Mouse (Mus musculus): ENCODE results near the gene Tmem117. TPM values are rescaled to one million over a fixed set of nuclear protein-coding genes. Genes with fewer than 3 reads are reported as not detected.

The Tmem117 gene
- polyA plus RNA-seq, 1 experiment from 2014 or later, result 8.6 TPM

DNA sequence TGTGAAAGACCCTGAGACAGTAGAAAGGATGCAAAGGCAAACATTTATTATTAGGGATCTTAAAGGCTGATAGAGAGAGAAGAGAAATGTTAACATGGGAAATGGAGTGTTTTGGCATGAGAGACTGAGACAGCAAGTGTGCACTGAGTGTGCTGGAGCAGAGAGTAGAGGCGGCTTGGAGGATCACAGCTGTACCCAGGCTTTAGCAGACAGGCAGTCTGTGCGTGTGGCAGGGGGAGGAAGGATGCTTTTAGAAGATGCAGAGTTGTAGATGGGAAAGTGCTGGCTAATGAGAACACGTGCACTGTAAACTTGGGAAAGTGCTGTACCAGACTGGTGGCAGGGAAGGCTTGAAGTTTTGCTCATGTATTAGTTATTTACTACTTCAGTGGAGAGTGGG lies 301.7 kb downstream of the Tmem117 start:
- Histone ChIP-seq H3K4me1 (replicated peaks) (peaks cover 38% of the 10 kb centered on the region), H3K4me3 (no peak overlapping the region), H3K27ac (replicated peaks) (peak overlapping the region; percentile 33; the same call in 1 of the 2 replicates), H3K27me3 (no peaks in the 10 kb centered on the region), H3K36me3 (no peaks in the 10 kb centered on the region), H3K4me2 (no peak overlapping the region), H3K9me3 (no peaks in the 10 kb centered on the region), H3K9ac (no peak overlapping the region)
- no peak for ATAC-seq (ENCODE audit: low read depth)
- WGBS, result 52% methylated on average over 3 of the region's 3 CpGs

DNA sequence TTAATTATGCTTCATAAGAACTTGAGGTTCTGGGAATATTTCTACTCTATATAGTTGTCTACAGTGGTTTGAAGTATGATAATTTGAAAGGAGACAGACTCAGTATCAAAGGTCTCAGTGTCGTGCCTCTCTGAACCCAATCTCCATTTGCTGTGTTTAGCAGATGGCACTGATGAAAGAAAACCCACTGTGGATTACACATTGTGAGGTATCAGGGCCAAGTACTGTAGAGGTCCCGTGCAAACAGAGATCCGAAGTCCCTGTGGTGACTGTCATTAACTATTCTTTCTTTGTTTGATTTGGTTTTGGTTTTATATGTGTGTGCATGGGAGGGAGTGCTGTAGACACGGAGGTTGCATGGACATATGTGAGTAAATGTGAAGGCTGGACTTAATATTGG lies 304.0 kb downstream of the Tmem117 start:
- H3K27me3 ChIP-seq, result no peaks in the 10 kb centered on the region
- H3K4me3 ChIP-seq, result no peak overlapping the region
- WGBS, result 50% methylated on average over 4 of the region's 4 CpGs
- no peak overlapping the region for H3K4me2 ChIP-seq
- ATAC-seq (ENCODE audit: low read depth), result peak; percentile 61; the same call in 1 of the 2 replicates
- no peaks in the 10 kb centered on the region for H3K36me3 ChIP-seq
- H3K4me1 ChIP-seq (replicated peaks), result peaks cover 30% of the 10 kb centered on the region
- no peak overlapping the region for H3K27ac ChIP-seq (replicated peaks)
- no peaks in the 10 kb centered on the region for H3K9me3 ChIP-seq
- no peak overlapping the region for H3K9ac ChIP-seq

DNA sequence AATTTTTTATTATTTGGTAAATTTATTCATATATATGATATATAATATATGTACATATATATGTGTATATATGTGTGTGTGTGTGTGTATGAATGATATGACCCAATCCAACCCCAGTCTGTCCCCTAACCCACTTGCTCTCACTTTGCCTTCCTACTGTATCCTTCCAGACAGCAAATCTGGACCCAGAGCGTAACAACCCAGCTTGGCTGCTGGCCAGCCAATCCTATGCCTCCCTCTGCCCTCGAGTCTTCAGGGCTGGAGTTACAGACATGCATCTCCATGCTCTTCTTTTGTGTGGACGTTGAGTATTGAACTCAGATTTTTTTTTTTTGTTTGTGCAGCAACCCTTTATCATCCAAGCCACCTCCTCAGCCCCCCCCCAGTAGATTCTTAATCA lies 304.4 kb downstream of the Tmem117 start:
- Histone ChIP-seq H3K27me3 (no peaks in the 10 kb centered on the region), H3K4me1 (replicated peaks) (peaks cover 27% of the 10 kb centered on the region), H3K4me2 (no peak overlapping the region), H3K27ac (replicated peaks) (no peak overlapping the region), H3K36me3 (no peaks in the 10 kb centered on the region), H3K9ac (no peak overlapping the region), H3K9me3 (no peaks in the 10 kb centered on the region), H3K4me3 (no peak overlapping the region)
- 22% methylated on average over 3 of the region's 3 CpGs for WGBS
- ATAC-seq (ENCODE audit: low read depth), result no peak

DNA sequence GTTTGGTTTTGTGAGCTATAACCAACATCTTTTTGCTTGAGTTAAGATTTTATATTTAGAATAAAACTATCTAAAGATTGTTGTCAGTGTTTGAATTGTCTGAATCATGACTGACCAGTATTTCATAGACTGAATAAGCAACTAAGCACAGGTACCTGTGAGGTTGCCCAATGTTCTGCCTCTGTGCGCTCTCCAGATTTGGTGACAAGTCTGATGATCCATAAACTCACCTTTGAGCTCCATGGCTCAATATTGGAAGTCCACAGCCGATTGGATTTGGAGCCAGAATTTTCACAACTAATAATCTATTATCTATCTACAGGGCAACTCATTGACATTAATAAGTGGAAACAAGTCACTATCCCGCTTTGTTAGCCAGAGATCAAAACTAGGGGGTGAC lies 312.9 kb downstream of the Tmem117 start:
- H3K4me1 ChIP-seq (replicated peaks), result no peaks in the 10 kb centered on the region
- H3K36me3 ChIP-seq, result no peaks in the 10 kb centered on the region
- ATAC-seq (ENCODE audit: low read depth), result no peak
- H3K4me3 ChIP-seq, result no peak overlapping the region
- no peaks in the 10 kb centered on the region for H3K27me3 ChIP-seq
- H3K9me3 ChIP-seq, result no peaks in the 10 kb centered on the region
- 90% methylated on average over 3 of the region's 3 CpGs for WGBS
- no peak overlapping the region for H3K27ac ChIP-seq (replicated peaks)
- H3K4me2 ChIP-seq, result no peak overlapping the region
- no peak overlapping the region for H3K9ac ChIP-seq

- H3K9me3 ChIP-seq, result no peaks in the 10 kb centered on the region
- H3K4me3 ChIP-seq, result no peak overlapping the region
- no peak overlapping the region for H3K4me2 ChIP-seq
- H3K36me3 ChIP-seq, result no peaks in the 10 kb centered on the region
- no peaks in the 10 kb centered on the region for H3K4me1 ChIP-seq (replicated peaks)
- no peaks in the 10 kb centered on the region for H3K27me3 ChIP-seq
- no peak overlapping the region for H3K27ac ChIP-seq (replicated peaks)
- H3K9ac ChIP-seq, result no peak overlapping the region
- ATAC-seq (ENCODE audit: low read depth), result no peak
- WGBS, result 68% methylated on average over 1 of the region's 1 CpGs
Observed at GRCm38 (mm10) chr15:94942465-94942864, 313.4 kb downstream of the Tmem117 start.

DNA sequence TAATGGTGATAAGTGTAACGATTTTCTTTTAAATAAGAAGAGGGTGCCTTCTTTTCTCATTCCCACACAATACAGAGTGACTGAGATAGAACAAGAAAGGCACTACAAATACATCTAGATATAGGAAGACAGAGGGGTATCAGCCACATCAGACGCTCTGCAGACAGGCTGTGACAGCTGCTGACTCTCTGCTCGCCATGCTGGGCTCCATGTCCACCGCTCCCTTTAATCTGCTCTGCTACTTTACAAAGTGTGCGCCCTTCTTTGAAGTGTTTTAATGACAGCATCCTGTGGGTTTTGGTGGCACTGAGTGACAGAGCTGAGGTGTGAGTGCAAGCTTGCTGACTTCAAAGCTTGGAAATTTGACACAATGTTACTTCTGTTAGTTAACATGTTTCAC lies 314.9 kb downstream of the Tmem117 start:
- Histone ChIP-seq H3K4me1 (replicated peaks) (no peaks in the 10 kb centered on the region), H3K27ac (replicated peaks) (no peak overlapping the region), H3K9ac (no peak overlapping the region), H3K9me3 (no peaks in the 10 kb centered on the region), H3K4me3 (no peak overlapping the region), H3K4me2 (no peak overlapping the region), H3K27me3 (no peaks in the 10 kb centered on the region), H3K36me3 (no peaks in the 10 kb centered on the region)
- no peak for ATAC-seq (ENCODE audit: low read depth)
- 79% methylated on average over 5 of the region's 5 CpGs for WGBS

GRCm38 (mm10) chr15:94951382-94952048 lies 322.5 kb downstream of the Tmem117 start:
- 89% methylated on average over 7 of the region's 7 CpGs for WGBS
- no peak for ATAC-seq (ENCODE audit: low read depth)
- Histone ChIP-seq H3K9ac (no peak overlapping the region), H3K36me3 (no peaks in the 10 kb centered on the region), H3K4me3 (no peak overlapping the region), H3K9me3 (no peaks in the 10 kb centered on the region), H3K4me1 (replicated peaks) (no peaks in the 10 kb centered on the region; the same call in 1 of the 2 replicates), H3K27me3 (no peaks in the 10 kb centered on the region), H3K27ac (replicated peaks) (no peak overlapping the region), H3K4me2 (no peak overlapping the region)

DNA sequence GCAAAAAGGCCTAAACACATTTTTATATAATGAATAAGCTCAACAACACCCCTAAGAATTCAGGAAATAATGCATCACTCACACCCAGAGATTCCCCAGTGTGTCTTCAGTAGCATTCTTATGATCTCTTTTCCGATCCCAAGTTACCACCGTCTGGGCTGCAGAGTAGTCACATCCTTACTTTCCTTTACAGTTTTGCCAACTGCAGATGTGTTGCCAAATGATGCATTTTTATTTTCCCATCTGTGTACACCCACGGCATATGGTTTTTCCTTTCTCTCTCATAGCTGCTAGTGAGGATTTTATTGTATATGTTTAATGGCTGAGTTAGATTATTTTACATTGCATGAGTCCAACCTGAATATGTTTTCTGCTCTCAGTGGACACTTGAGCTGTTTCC lies 327.7 kb downstream of the Tmem117 start:
- Histone ChIP-seq H3K36me3 (no peaks in the 10 kb centered on the region), H3K4me2 (no peak overlapping the region), H3K9me3 (0 out of 2 replicates have a peak, but pooled peaks cover 3% of the 10 kb centered on the region), H3K4me3 (no peak overlapping the region), H3K27ac (replicated peaks) (no peak overlapping the region), H3K4me1 (replicated peaks) (no peaks in the 10 kb centered on the region; the same call in 1 of the 2 replicates), H3K27me3 (no peaks in the 10 kb centered on the region), H3K9ac (no peak overlapping the region)
- 61% methylated on average over 3 of the region's 3 CpGs for WGBS
- no peak for ATAC-seq (ENCODE audit: low read depth)

GRCm38 (mm10) chr15:94957202-94957601 lies 328.2 kb downstream of the Tmem117 start:
- 0 out of 2 replicates have a peak, but pooled peaks cover 3% of the 10 kb centered on the region for H3K9me3 ChIP-seq
- no peak overlapping the region for H3K9ac ChIP-seq
- H3K27me3 ChIP-seq, result no peaks in the 10 kb centered on the region
- H3K4me1 ChIP-seq (replicated peaks), result no peaks in the 10 kb centered on the region; the same call in 1 of the 2 replicates
- H3K36me3 ChIP-seq, result no peaks in the 10 kb centered on the region
- 63% methylated on average over 4 of the region's 4 CpGs for WGBS
- no peak for ATAC-seq (ENCODE audit: low read depth)
- no peak overlapping the region for H3K4me3 ChIP-seq
- no peak overlapping the region for H3K27ac ChIP-seq (replicated peaks)
- no peak overlapping the region for H3K4me2 ChIP-seq

DNA sequence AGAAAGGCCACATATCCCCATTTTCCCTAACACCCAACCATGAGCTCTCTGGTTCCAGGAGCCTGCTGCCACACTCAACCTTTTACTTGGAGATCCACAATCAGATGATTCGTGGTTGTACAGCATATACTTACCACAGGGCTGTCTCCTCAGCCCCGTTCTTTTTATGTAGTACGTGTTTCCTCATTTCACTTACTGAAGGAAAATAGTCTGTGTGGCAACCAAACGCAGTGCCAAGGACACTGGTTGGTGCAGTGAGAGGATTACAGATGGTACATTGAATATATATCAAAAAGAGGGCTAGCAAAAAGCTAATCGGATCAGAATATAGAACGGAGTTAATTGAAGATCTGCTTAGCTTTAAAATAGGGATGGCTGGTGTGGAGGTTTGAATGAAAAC lies 338.0 kb downstream of the Tmem117 start:
- H3K4me3 ChIP-seq, result no peak overlapping the region
- no peaks in the 10 kb centered on the region for H3K36me3 ChIP-seq
- H3K27ac ChIP-seq (replicated peaks), result no peak overlapping the region
- no peaks in the 10 kb centered on the region for H3K27me3 ChIP-seq
- H3K4me1 ChIP-seq (replicated peaks), result no peaks in the 10 kb centered on the region
- WGBS, result 90% methylated on average over 6 of the region's 6 CpGs
- ATAC-seq (ENCODE audit: low read depth), result no peak
- no peak overlapping the region for H3K4me2 ChIP-seq
- H3K9ac ChIP-seq, result no peak overlapping the region
- H3K9me3 ChIP-seq, result no peaks in the 10 kb centered on the region

DNA sequence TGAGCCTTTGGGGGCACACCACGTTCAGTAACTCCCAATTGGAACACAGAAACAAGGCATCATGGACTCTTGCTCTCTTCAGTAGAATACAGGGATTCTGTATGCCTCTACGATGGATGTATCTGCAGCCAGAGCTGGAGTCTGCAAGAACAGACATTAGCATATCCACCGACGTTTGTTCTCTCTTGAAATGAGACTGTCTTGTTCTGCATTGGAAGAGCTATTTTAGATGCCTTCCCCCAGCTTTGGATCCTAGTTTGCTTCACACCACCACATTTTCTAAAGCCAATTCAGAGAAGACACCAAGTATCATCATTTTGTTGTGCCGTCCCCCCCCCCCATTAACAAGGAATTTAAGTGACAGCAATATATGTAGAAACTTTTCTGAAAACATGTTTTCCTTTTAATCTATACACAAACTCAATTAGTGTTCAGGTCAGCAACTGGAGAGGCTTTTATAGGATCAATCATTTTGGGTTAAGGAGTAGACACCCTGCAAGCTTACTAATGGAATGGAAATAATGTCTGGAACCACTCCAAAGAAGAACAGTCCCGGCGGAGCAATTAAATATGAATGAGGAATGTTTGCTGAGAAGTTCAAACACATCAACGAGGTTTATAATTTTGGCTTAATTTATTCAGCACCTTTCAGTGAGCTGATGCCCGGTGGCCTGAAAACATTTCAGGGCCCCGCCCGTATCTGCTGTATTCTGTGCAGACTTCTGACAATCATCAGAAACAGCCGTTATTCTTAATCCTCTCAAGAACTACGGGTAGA lies 339.6 kb downstream of the Tmem117 start:
- Histone ChIP-seq H3K27ac (replicated peaks) (no peak overlapping the region), H3K4me2 (no peak overlapping the region), H3K9me3 (no peaks in the 10 kb centered on the region), H3K4me3 (no peak overlapping the region), H3K9ac (no peak overlapping the region), H3K4me1 (replicated peaks) (no peaks in the 10 kb centered on the region), H3K36me3 (no peaks in the 10 kb centered on the region), H3K27me3 (no peaks in the 10 kb centered on the region)
- no peak for ATAC-seq (ENCODE audit: low read depth)
- 73% methylated on average over 13 of the region's 13 CpGs for WGBS

DNA sequence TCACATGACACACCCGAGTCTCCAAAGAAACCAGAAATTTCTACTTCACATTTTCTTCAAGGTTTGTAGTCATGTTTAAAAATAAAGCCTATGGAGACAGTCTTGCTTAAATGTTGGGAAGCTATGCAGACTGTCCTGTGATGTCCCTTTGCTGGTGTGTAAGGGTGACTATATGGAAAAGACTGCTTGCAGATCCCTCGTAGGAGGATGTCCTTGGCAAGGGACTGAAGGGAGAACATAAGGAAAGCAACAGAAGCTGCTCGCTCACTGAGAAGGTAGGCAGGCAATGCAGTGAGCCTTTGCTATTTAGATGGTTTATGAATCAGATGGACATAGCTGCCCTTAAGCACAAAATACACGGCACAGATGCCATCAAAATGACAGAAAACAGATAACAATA lies 352.8 kb downstream of the Tmem117 start:
- Histone ChIP-seq H3K27me3 (no peaks in the 10 kb centered on the region), H3K9me3 (no peaks in the 10 kb centered on the region), H3K4me1 (replicated peaks) (no peaks in the 10 kb centered on the region), H3K4me3 (no peak overlapping the region), H3K36me3 (no peaks in the 10 kb centered on the region), H3K4me2 (no peak overlapping the region), H3K9ac (no peak overlapping the region), H3K27ac (replicated peaks) (no peak overlapping the region)
- ATAC-seq (ENCODE audit: low read depth), result no peak
- 88% methylated on average over 4 of the region's 4 CpGs for WGBS

Data from neural tube, embryonic 13.5 days (tissue).